ENCODE assay signal across 13 mouse cellular contexts in genomic region chr2:32928947-32929829, GRCm38 (mm10). TPM values are rescaled to one million over a fixed set of nuclear protein-coding genes. Genes with fewer than 3 reads are reported as not detected.
DNase-seq lines count a peak whose midpoint lies in the region; ATAC-seq and TF ChIP-seq lines count a peak whose summit lies in the region.
"Had no signal": no experiment of that assay in that cellular context is flagged by ENCODE, and none has a peak within 500 bp of the region (broad histone marks: within the 10 kb centered on the region; RNA-seq: fewer than 3 reads in every experiment).

No protein-coding gene starts in this region.

- peaks cover 21% of the 10 kb centered on the region; the same call in 1 of the 2 replicates for H3K36me3 ChIP-seq in lung, embryonic 14.5 days (ENCODE audit: insufficient read depth)
- no peaks in the 10 kb centered on the region for H3K36me3 ChIP-seq in liver, embryonic 15.5 days (replicated peaks)

- no peaks in the 10 kb centered on the region for H3K27me3 ChIP-seq in lung, embryonic 14.5 days (ENCODE audit: insufficient read depth, low read length)
- no peaks in the 10 kb centered on the region for H3K27me3 ChIP-seq in liver, embryonic 15.5 days
- H3K27me3 ChIP-seq: embryonic facial prominence, embryonic 12.5 days; forebrain, embryonic 13.5 days had no signal

- intact Hi-C loops in left cerebral cortex, adult 2 months (cut with DNase I): loop anchor here (1.0 to 5.0 kb wide), 2 partner anchors 65 to 152 kb away; partner anchors contain the start of genes Ptrh1 and Ttc16

- peak; percentile 2; the same call in 1 of the 2 replicates for ATAC-seq in lung, embryonic 14.5 days (ENCODE audit: insufficient read depth)
- peak; percentile 45 for ATAC-seq in liver, embryonic 15.5 days (ENCODE audit: insufficient read depth)

- H3K9me3 ChIP-seq in lung, embryonic 14.5 days (ENCODE audit: low read depth, low read length): no peaks in the 10 kb centered on the region
- H3K9me3 ChIP-seq in liver, embryonic 15.5 days (replicated peaks): no peaks in the 10 kb centered on the region
- H3K9me3 ChIP-seq: embryonic facial prominence, embryonic 12.5 days; forebrain, embryonic 13.5 days; megakaryocyte, embryonic 14.5 days had no signal

- H3K27ac ChIP-seq in lung, embryonic 14.5 days (ENCODE audit: low read depth): no peak overlapping the region
- peak overlapping the region; percentile 67 for H3K27ac ChIP-seq in liver, embryonic 15.5 days (replicated peaks)
- H3K27ac ChIP-seq in left cerebral cortex, adult 2 months: no peak overlapping the region
- H3K27ac ChIP-seq: embryonic facial prominence, embryonic 12.5 days; forebrain, embryonic 13.5 days; kidney, postnatal 0 days had no signal

- 80% methylated on average over 19 of the region's 19 CpGs for WGBS in lung, embryonic 14.5 days
- 70% methylated on average over 19 of the region's 19 CpGs for WGBS in liver, embryonic 15.5 days (ENCODE audit: insufficient replicate concordance)

- no peaks in the 10 kb centered on the region for H3K4me1 ChIP-seq in lung, embryonic 14.5 days (ENCODE audit: insufficient read depth)
- H3K4me1 ChIP-seq in liver, embryonic 15.5 days (replicated peaks): peaks cover 19% of the 10 kb centered on the region
- H3K4me1 ChIP-seq: embryonic facial prominence, embryonic 12.5 days; forebrain, embryonic 13.5 days had no signal

- H3K9ac ChIP-seq in lung, embryonic 14.5 days: no peak overlapping the region
- H3K9ac ChIP-seq in liver, embryonic 15.5 days: no peak overlapping the region
- H3K9ac ChIP-seq: embryonic facial prominence, embryonic 12.5 days; forebrain, embryonic 13.5 days had no signal

- H3K4me3 ChIP-seq in lung, embryonic 14.5 days (ENCODE audit: low read depth, low read length): no peak overlapping the region
- H3K4me3 ChIP-seq in liver, embryonic 15.5 days (replicated peaks): no peak overlapping the region
- no peak overlapping the region for H3K4me3 ChIP-seq in left cerebral cortex, adult 2 months
- H3K4me3 ChIP-seq: embryonic facial prominence, embryonic 12.5 days; erythroblast, embryonic 14.5 days; forebrain, embryonic 13.5 days; megakaryocyte, embryonic 14.5 days had no signal

- peak; percentile 23 for DNase-seq in kidney, adult 18-20 months
- no peak for DNase-seq in kidney, postnatal 10 days
- no peak for DNase-seq in lung, embryonic 14.5 days
- DNase-seq in lung, adult 18-20 months: no peak
- peak; percentile 11 to 53 for DNase-seq in kidney, postnatal 25 days
- DNase-seq in embryo, embryonic 10 days (ENCODE audit: low spot score): no peak
- DNase-seq in left cerebral cortex, adult 2 months (ENCODE audit: extremely low spot score in 1 of 2, low spot score in 2 of 2): no peak

- no peak for TF ChIP-seq CTCF in lung, embryonic 14.5 days (IDR thresholded peaks at IDR 0.05; ENCODE audit: low read depth)
- TF ChIP-seq CTCF in left cerebral cortex, adult 2 months (IDR thresholded peaks at IDR 0.05): no peak

- H3K4me2 ChIP-seq in lung, embryonic 14.5 days: no peak overlapping the region
- H3K4me2 ChIP-seq in liver, embryonic 15.5 days: no peak overlapping the region
- H3K4me2 ChIP-seq: embryonic facial prominence, embryonic 12.5 days; forebrain, embryonic 13.5 days had no signal

RNA-seq across cellular contexts. Expression of gene Rpl12, which starts 32.2 kb away (rescaled TPM):
- polyA plus RNA-seq in lung, embryonic 14.5 days (2014; fragmentation: Nextera tagmentation; extraction: Ambion mirVana): 235 and 256 TPM in 2 replicates
- 79.8 and 80.2 TPM in 2 replicates for polyA plus RNA-seq in liver, embryonic 15.5 days (2015; fragmentation: Nextera tagmentation; extraction: Ambion mirVana)
- total RNA-seq in left cerebral cortex, adult 2 months (2021): 100 to 1,000 TPM; 110 to 129 TPM

RNA-seq across cellular contexts. Expression of gene Lrsam1, which starts 32.2 kb away (rescaled TPM):
- 6.4 and 6.6 TPM in 2 replicates for polyA plus RNA-seq in lung, embryonic 14.5 days (2014; fragmentation: Nextera tagmentation; extraction: Ambion mirVana)
- polyA plus RNA-seq in liver, embryonic 15.5 days (2015; fragmentation: Nextera tagmentation; extraction: Ambion mirVana): 2.0 and 2.5 TPM in 2 replicates
- 10 to 100 TPM; 37.6 to 38.2 TPM for total RNA-seq in left cerebral cortex, adult 2 months (2021)

RNA-seq across cellular contexts. Expression of gene Slc2a8, which starts 52.7 kb away (rescaled TPM):
- polyA plus RNA-seq in lung, embryonic 14.5 days (2014; fragmentation: Nextera tagmentation; extraction: Ambion mirVana): 12.4 and 14.4 TPM in 2 replicates
- 9.1 and 10.4 TPM in 2 replicates for polyA plus RNA-seq in liver, embryonic 15.5 days (2015; fragmentation: Nextera tagmentation; extraction: Ambion mirVana)
- total RNA-seq in left cerebral cortex, adult 2 months (2021): 10 to 100 TPM; 23.9 to 26.7 TPM

RNA-seq across cellular contexts. Expression of gene Fam129b, which starts 53.3 kb away (rescaled TPM):
- polyA plus RNA-seq in lung, embryonic 14.5 days (2014; fragmentation: Nextera tagmentation; extraction: Ambion mirVana): 41.2 and 46.5 TPM in 2 replicates
- polyA plus RNA-seq in liver, embryonic 15.5 days (2015; fragmentation: Nextera tagmentation; extraction: Ambion mirVana): 8.5 and 11.6 TPM in 2 replicates
- total RNA-seq in left cerebral cortex, adult 2 months (2021): 10 to 100 TPM; 24.4 to 31.4 TPM

Comparison
In these comparisons a context has a peak if more than half of its experiments do, and no peak if none do; other contexts are left out.
1. DNase-seq: peak in kidney, adult 18-20 months (single experiment) and kidney, postnatal 25 days (2 of 2); none in kidney, postnatal 10 days (single experiment), lung, embryonic 14.5 days (single experiment), lung, adult 18-20 months (0 of 2), embryo, embryonic 10 days (single experiment) and left cerebral cortex, adult 2 months (0 of 2).